Mouse (Mus musculus) kidney, embryonic 15.5 days (tissue): Measurements from ENCODE around the gene Olig1. TPM values are rescaled to one million over a fixed set of nuclear protein-coding genes. Genes with fewer than 3 reads are reported as not detected.

Experiments
- ATAC-seq: fragments of 200-750 bp; cut with Nextera tagmentation; replicated peaks from 2 replicates; pipeline ENCODE4 v1.8.0; 2017; ENCODE audit warnings: moderate TSS enrichment; ENCODE audit not compliant: low FRiP score
- H3K27ac ChIP-seq: fragments of 300-500 bp; sonication (generic); 2 replicates; pipeline ENCODE4 v1.5.1; 2015; ENCODE audit warnings: mild to moderate bottlenecking, inconsistent platforms
- H3K27me3 ChIP-seq: fragments of 300-500 bp; sonication (generic); 2 replicates; pipeline ENCODE4 v1.6.1; 2015; ENCODE audit warnings: inconsistent platforms
- H3K36me3 ChIP-seq: fragments of 300-500 bp; sonication (generic); 2 replicates; pipeline ENCODE4 v1.6.1; 2015; ENCODE audit warnings: inconsistent platforms
- H3K4me1 ChIP-seq: fragments of 300-500 bp; sonication (generic); 2 replicates; pipeline ENCODE4 v1.6.1; 2015; ENCODE audit warnings: inconsistent platforms
- H3K4me2 ChIP-seq: fragments of 300-500 bp; sonication (generic); 2 replicates; pipeline ENCODE4 v1.6.1; 2015; ENCODE audit warnings: moderate library complexity, mild to moderate bottlenecking, inconsistent platforms
- H3K4me3 ChIP-seq: fragments of 300-500 bp; sonication (generic); replicated peaks from 2 replicates; pipeline ENCODE4 v1.5.1; 2015; ENCODE audit warnings: mild to moderate bottlenecking, inconsistent platforms
- H3K9ac ChIP-seq: fragments of 300-500 bp; sonication (generic); 2 replicates; pipeline ENCODE4 v1.6.1; 2015; ENCODE audit warnings: mild to moderate bottlenecking, inconsistent platforms
- H3K9me3 ChIP-seq: fragments of 300-500 bp; sonication (generic); replicated peaks from 2 replicates; pipeline ENCODE4 v1.6.1; 2016; ENCODE audit warnings: inconsistent platforms
- WGBS: fragments of 180-500 bp; shearing (Covaris S2); methylation state at CpG from one replicate; pipeline ENCODE4 v1.1.7; 2015; ENCODE audit warnings: mixed read lengths; 5-methylcytosine and 5-hydroxymethylcytosine counted together
- polyA plus RNA-seq: library from polyadenylated mRNA; unstranded; fragments of >200 nt; fragmentation: Nextera tagmentation; extraction: Ambion mirVana; gene quantifications from 2 replicates; pipeline ENCODE4 v1.2.1, GENCODE M21; 2015

The Olig1 gene
- polyA plus RNA-seq, 1 experiment from 2014 or later, result 0.09 TPM

DNA sequence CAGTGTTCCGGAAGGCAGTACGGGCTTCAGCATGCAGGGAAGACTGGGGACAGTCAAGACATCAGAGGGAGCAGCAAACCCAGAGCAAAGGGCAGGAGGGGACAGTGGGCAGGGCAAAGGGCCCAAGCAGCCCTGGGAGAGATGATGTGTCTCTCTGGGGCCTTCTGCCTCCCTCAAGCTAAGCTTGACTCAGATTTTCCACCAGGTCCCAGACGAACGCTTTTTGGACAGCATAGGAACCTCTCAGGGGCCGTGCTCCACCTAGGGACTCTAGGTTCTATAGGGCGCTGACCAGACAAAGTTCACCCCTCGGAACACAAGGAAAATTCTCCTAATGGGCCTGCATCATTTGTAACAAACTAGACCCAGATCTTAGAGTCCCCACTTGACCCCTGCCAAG lies 29.8 kb downstream of the Olig1 start:
- WGBS, result 85% methylated on average over 7 of the region's 7 CpGs
- no peaks in the 10 kb centered on the region for H3K9me3 ChIP-seq
- no peaks in the 10 kb centered on the region for H3K36me3 ChIP-seq
- H3K4me2 ChIP-seq, result no peak overlapping the region
- H3K9ac ChIP-seq, result no peak overlapping the region
- ATAC-seq, result no peak
- H3K27ac ChIP-seq, result no peak overlapping the region
- H3K4me3 ChIP-seq, result no peak overlapping the region
- H3K4me1 ChIP-seq, result peaks cover 10% of the 10 kb centered on the region
- peaks cover 67% of the 10 kb centered on the region for H3K27me3 ChIP-seq

DNA sequence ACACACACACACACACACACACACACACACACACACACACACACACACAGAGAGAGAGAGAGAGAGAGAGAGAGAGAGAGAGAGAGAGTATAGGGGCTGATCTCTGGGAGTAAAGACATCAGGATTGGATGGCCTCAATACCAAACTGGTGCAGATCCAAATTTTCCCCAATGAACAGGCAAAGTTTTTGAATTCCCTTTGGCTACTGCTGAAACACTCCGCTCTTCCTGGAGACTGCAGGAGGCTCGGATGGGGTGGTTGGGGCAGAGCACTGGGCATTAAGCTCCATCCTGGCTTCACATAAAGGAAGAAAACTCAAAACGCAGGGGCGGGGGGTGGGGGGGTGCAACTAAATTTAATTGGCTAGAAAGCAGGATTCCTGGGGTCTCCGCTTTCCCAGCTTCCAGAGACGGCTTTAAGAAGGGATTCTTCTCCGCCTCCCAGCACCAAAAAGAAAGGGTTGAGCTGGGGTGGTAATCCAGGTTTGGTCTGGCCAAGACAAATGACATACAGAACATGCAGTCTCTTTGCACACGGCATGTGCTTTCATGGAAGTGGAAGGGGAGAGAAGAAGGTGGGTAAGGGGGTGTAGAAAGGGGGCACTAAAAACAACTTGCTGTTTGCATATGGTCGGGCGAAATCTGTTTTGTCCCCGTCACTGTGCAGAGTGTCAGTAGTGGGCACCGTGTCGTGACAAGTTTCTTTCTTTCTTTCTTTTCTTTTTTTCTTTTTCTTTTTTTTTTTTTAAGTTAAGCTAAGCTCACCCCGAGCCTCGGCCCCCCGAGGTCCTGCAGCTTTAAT lies 31.3 kb downstream of the Olig1 start:
- H3K27me3 ChIP-seq, result peaks cover 75% of the 10 kb centered on the region
- H3K9ac ChIP-seq, result no peak overlapping the region
- ATAC-seq, result no peak
- no peak overlapping the region for H3K4me3 ChIP-seq
- no peaks in the 10 kb centered on the region for H3K9me3 ChIP-seq
- H3K4me1 ChIP-seq, result peaks cover 10% of the 10 kb centered on the region
- WGBS, result 40% methylated on average over 16 of the region's 16 CpGs
- H3K27ac ChIP-seq, result no peak overlapping the region
- no peaks in the 10 kb centered on the region for H3K36me3 ChIP-seq
- no peak overlapping the region for H3K4me2 ChIP-seq

DNA sequence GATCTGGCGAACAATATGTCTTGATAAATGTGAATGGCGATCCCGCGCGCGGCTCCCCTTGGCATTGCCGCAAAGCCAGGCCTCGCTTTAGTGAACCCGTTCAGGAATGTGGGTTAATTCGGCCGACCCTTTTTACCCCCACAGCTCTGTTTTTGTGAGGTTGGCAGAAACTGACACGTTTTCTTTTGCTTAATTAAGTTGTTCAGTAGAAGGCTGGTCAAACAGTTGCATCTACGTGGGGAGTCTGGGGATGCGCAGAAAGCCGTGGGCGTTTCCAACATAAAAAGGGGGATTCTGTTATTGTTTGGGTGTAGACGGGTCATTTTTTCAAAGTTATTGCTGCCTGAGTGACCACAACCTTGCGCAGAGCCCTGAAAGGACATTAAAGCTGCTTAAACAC lies 31.9 kb downstream of the Olig1 start:
- H3K27me3 ChIP-seq, result peaks cover 80% of the 10 kb centered on the region
- H3K9ac ChIP-seq, result no peak overlapping the region
- peaks cover 10% of the 10 kb centered on the region for H3K4me1 ChIP-seq
- H3K27ac ChIP-seq, result no peak overlapping the region
- no peak overlapping the region for H3K4me3 ChIP-seq
- no peaks in the 10 kb centered on the region for H3K9me3 ChIP-seq
- 41% methylated on average over 18 of the region's 18 CpGs for WGBS
- H3K36me3 ChIP-seq, result no peaks in the 10 kb centered on the region
- ATAC-seq, result no peak
- no peak overlapping the region for H3K4me2 ChIP-seq

DNA sequence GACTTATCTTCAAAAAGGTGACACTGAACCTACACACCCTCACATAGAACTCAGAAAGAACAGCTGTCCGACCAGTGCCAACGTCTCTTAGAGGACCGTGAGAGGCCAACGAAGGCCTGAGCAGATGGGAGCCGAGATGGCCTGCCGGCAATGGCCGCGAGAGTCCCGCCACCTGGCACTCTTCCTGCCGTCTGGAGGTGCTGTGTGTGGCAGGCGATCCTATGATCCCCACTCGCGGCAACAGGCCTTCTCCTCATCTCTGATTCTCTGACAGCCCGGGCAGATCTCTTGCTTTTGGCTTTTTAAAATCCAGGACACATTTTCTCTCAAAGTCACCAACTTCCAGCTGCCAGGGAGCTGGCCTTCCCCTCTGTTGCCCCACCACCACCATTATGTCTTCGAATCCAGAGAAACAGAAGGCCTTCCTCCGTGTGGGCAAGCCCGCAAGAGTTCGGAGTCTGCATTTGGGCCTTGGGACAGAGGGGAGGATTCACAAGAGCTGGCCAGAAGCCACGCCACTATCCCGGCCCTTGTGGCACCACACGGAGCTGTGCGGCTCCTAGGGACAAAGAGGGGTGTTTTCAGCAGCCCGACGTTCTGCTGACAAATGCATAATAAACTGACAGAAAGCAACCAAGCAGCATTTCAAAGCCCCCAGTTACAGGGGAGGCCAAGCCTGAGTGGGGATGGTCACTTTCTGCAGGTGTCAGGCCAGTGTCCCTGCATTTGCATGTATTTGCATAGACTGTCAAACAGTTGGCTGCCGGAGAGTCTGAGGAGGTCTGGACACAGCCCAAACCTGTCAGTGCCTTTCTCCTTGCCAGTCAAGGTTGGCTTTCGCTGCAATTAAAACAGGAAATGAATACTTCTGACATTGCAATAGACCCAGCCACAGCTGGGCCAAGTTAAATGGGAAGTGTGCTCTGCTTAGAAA lies 34.5 kb downstream of the Olig1 start:
- Histone ChIP-seq H3K9ac (no peak overlapping the region), H3K27ac (no peak overlapping the region), H3K4me3 (no peak overlapping the region), H3K36me3 (no peaks in the 10 kb centered on the region), H3K4me1 (peaks cover 4% of the 10 kb centered on the region; the same call in 1 of the 2 replicates), H3K27me3 (peaks cover 94% of the 10 kb centered on the region), H3K9me3 (no peaks in the 10 kb centered on the region), H3K4me2 (no peak overlapping the region)
- ATAC-seq, result no peak
- 36% methylated on average over 26 of the region's 26 CpGs for WGBS

DNA sequence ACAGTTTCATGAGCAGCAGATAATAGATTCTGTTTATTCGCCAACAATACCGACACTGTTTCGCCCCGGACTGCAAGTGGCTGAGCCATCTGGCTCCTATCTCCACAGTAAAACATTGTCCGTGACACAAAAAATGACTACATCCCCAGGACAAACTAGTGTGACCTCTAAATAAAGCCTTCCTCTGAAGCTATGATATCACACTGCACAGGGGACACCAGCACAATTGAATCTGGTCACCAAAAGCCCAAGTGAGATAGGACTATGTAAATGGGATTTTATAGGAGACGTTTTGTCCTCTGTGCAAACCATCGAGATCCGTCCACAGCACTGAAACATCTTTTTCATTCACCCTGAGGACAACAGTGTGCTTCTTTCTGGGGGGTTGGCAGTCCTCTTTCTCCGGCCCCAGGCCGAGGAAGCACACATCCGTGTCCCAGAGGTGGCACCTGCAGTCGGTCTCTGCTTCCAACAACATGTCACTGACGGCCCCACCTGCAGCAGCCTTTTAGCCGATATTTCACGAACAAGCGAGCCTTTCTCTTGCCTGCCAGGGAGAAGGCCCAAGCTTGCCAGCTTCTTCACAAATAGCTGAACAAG lies 36.0 kb downstream of the Olig1 start:
- ATAC-seq, result no peak
- H3K4me3 ChIP-seq, result no peak overlapping the region
- no peak overlapping the region for H3K27ac ChIP-seq
- H3K9me3 ChIP-seq, result no peaks in the 10 kb centered on the region
- 79% methylated on average over 16 of the region's 16 CpGs for WGBS
- peaks cover 7% of the 10 kb centered on the region; the same call in 1 of the 2 replicates for H3K4me1 ChIP-seq
- no peaks in the 10 kb centered on the region for H3K36me3 ChIP-seq
- H3K9ac ChIP-seq, result no peak overlapping the region
- H3K27me3 ChIP-seq, result peaks cover 89% of the 10 kb centered on the region
- H3K4me2 ChIP-seq, result no peak overlapping the region

DNA sequence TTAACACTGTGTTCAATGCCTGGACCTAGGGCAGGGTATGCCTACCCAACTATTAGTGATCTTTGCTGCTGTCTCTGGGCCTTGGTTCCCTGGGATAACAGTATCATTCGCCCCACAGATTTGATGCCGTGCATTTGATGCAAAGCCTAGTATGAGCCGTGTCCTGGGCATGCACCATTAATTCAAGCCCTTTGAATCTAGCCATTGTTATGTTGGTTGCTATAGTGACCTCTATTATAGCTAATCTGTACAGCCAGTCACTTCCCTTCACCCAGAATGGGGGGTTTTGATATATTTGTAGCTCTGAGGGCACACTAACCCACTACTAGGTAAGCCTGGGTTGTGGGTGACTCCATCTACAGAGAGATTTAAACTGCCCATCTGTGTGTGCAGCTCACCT lies 40.3 kb downstream of the Olig1 start:
- Histone ChIP-seq H3K9ac (no peak overlapping the region), H3K4me1 (peaks cover 7% of the 10 kb centered on the region; the same call in 1 of the 2 replicates), H3K27ac (no peak overlapping the region), H3K4me3 (no peak overlapping the region), H3K4me2 (no peak overlapping the region), H3K36me3 (no peaks in the 10 kb centered on the region), H3K9me3 (no peaks in the 10 kb centered on the region), H3K27me3 (peaks cover 85% of the 10 kb centered on the region)
- WGBS, result 49% methylated on average over 3 of the region's 3 CpGs
- ATAC-seq, result no peak

DNA sequence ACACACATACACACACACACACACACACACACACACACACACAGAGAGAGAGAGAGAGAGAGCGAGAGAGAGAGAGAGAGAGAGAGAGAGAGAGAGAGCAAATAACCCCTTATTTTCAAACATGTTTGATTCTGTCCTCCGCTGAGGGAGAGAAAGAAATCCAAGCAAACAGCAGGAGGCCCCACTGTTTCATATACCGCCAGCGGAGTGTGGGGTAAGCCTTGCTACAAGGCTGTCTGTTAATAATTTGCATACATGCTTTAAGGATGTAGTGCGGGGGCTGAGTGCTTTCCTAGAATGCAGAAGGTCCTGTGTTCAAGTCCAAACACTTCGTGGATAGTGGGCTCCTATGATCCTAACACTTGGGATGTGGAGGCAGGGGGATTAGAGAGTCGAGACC lies 43.3 kb downstream of the Olig1 start:
- peaks cover 84% of the 10 kb centered on the region for H3K27me3 ChIP-seq
- 64% methylated on average over 6 of the region's 7 CpGs for WGBS
- no peak for ATAC-seq
- H3K4me2 ChIP-seq, result no peak overlapping the region
- no peaks in the 10 kb centered on the region for H3K9me3 ChIP-seq
- no peaks in the 10 kb centered on the region for H3K36me3 ChIP-seq
- H3K4me3 ChIP-seq, result no peak overlapping the region
- no peak overlapping the region for H3K27ac ChIP-seq
- H3K4me1 ChIP-seq, result peaks cover 7% of the 10 kb centered on the region; the same call in 1 of the 2 replicates
- no peak overlapping the region for H3K9ac ChIP-seq

DNA sequence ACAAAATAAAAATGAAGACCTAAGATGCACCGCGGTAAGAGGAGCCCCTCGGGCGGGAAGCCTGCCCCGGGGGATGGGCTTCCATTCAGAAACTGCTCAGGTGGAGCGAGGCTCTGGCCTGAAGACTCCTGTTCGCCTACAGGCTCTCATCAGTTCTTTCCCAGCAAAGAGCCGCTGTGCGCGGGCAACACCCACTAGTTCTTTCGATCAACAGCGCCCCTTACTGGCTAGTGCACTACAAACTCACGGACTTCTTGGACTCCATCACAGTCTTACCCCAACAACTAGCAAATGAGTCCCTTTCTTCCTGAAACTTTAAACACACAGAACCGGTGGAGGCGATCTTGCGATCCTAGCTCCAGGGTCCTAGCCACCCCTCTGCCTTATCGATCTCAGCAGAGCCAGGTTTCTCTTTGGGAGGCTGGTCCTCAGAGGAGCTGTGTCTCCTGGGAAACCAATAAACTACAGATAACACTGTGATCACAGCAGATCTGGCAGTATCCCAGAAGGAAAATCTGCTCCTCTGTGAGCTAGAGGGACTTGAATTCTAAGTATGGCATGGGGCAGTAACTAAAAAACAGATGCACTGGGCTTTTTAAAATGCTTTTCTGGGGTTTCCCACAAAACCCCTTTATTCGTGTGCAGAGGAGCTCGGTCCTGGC lies 44.7 kb downstream of the Olig1 start:
- peaks cover 7% of the 10 kb centered on the region; the same call in 1 of the 2 replicates for H3K4me1 ChIP-seq
- H3K9me3 ChIP-seq, result no peaks in the 10 kb centered on the region
- H3K27me3 ChIP-seq, result peaks cover 84% of the 10 kb centered on the region
- H3K36me3 ChIP-seq, result no peaks in the 10 kb centered on the region
- no peak overlapping the region for H3K9ac ChIP-seq
- 6% methylated on average over 19 of the region's 19 CpGs for WGBS
- H3K4me3 ChIP-seq, result no peak overlapping the region
- peak; percentile 60; the same call in 1 of the 2 replicates for ATAC-seq
- no peak overlapping the region for H3K27ac ChIP-seq
- peak overlapping the region; percentile 24 for H3K4me2 ChIP-seq

DNA sequence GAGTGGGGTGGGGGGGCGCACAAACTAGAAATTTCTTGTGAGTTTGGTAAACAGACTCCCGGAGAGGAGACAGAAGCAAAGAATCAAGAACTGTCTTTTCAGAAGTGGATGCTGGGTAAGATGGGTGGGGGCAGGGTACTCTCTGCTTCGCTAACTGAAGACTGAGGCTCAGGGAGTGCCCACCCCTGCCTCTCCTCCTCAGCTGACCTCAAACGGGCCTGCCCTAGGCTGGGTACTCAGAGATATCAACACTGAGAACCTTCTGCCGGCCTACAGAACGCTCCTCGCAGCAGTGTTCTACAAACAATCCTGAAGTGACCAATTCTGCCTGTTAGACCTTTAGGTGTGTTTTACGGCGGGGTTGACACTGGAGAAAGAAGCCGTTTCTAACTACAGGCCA lies 50.6 kb downstream of the Olig1 start:
- no peaks in the 10 kb centered on the region for H3K9me3 ChIP-seq
- H3K9ac ChIP-seq, result no peak overlapping the region
- H3K27me3 ChIP-seq, result peaks cover 83% of the 10 kb centered on the region
- WGBS, result 48% methylated on average over 10 of the region's 10 CpGs
- no peak for ATAC-seq
- H3K36me3 ChIP-seq, result no peaks in the 10 kb centered on the region
- no peak overlapping the region for H3K4me3 ChIP-seq
- no peaks in the 10 kb centered on the region for H3K4me1 ChIP-seq
- H3K27ac ChIP-seq, result no peak overlapping the region
- no peak overlapping the region for H3K4me2 ChIP-seq

DNA sequence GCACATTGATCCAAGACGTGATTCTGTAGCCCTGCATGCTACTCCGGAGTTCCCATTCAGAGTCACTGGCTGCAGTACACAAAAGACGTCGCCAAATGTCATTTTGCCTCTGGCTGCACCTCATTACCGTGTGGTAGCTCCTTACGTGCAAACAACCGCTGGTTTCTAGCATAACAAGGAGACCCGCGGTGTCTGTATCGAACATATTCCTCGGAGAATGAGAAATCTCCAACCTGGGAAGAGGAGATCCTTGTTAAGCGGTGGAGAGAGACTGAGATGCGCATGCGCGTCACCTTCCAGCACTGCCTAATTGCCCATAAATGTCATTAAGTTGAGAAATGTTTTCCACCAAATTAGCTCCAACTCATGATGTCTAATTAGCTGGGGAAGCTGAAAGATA lies 51.0 kb downstream of the Olig1 start:
- H3K4me2 ChIP-seq, result no peak overlapping the region
- H3K27ac ChIP-seq, result no peak overlapping the region
- 61% methylated on average over 15 of the region's 15 CpGs for WGBS
- no peak overlapping the region for H3K4me3 ChIP-seq
- H3K27me3 ChIP-seq, result peaks cover 83% of the 10 kb centered on the region
- H3K36me3 ChIP-seq, result no peaks in the 10 kb centered on the region
- H3K9ac ChIP-seq, result no peak overlapping the region
- ATAC-seq, result no peak
- no peaks in the 10 kb centered on the region for H3K4me1 ChIP-seq
- H3K9me3 ChIP-seq, result no peaks in the 10 kb centered on the region
